Mouse (Mus musculus): ENCODE measurements around the gene Olfr371. TPM values are rescaled to one million over a fixed set of nuclear protein-coding genes. Genes with fewer than 3 reads are reported as not detected.

The Olfr371 gene
- total RNA-seq (2014; fragmentation: Nextera tagmentation) (not detected in 2 replicates), total RNA-seq (2017) (not detected in 2 replicates), polyA plus RNA-seq (2012) (not detected in 2 replicates)

DNA sequence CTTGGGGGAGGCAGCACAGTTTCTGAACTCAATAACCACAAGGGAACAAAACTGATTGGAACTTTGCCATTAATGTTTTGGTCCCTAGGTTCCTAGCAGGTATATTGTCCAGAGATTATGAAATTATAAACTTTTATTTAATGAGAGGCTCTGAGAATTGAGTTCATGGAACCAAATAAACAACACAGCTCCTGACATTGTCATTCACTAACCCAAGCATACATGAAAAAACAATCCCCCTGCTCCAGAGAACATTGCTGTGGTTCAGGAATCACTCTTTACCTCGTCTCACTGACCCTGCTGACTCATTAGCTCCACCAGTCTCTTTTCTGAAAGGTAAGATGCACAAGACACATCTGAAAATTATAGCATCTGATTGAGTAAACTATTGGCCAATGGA is at the start of gene Olfr371:
TSS of gene Olfr371 (plus strand) at position 301 of the 400 bp plus-strand sequence.
- Histone ChIP-seq H3K9me3 (replicated peaks) (no peaks in the 10 kb centered on the region), H3K36me3 (replicated peaks) (no peaks in the 10 kb centered on the region), H3K4me3 (ENCODE audit: low read depth, low read length) (no peak within 1 kb of the TSS), H3K4me1 (ENCODE audit: insufficient read depth, low read depth, low read length) (no peaks in the 10 kb centered on the region), H3K27me3 (ENCODE audit: insufficient read depth, low read length) (peaks cover 18% of the 10 kb centered on the region; the same call in 1 of the 2 replicates)
- ATAC-seq (ENCODE audit: extremely low read depth, insufficient number of reproducible peaks, low FRiP score, poor library complexity, severe bottlenecking) (no peak), DNase-seq (ENCODE audit: low spot score) (no peak)
- no peak for TF ChIP-seq GATA2 (IDR thresholded peaks at IDR 0.05; ENCODE audit: borderline replicate concordance, low read depth, low read length)
- TF ChIP-seq TAL1 (conservative IDR thresholded peaks at IDR 0.05; ENCODE audit: low read depth, low read length) = no peak
- no peak for TF ChIP-seq GATA1 (IDR thresholded peaks at IDR 0.05; ENCODE audit: borderline replicate concordance, low read length)
- no peak for TF ChIP-seq POLR2AphosphoS5 (IDR thresholded peaks at IDR 0.05; ENCODE audit: insufficient replicate concordance, low read depth, low read length)
- TF ChIP-seq CTCF (IDR thresholded peaks at IDR 0.05; ENCODE audit: low read depth, low read length) = no peak

GRCm38 (mm10) chr8:85192346-85192745 is 33.4 kb upstream of the Olfr371 start:
- no peaks in the 10 kb centered on the region for H3K4me1 ChIP-seq (ENCODE audit: insufficient read depth, low read depth, low read length)
- TF ChIP-seq GATA2 (IDR thresholded peaks at IDR 0.05; ENCODE audit: borderline replicate concordance, low read depth, low read length) (no peak), CTCF (IDR thresholded peaks at IDR 0.05; ENCODE audit: low read depth, low read length) (no peak), GATA1 (IDR thresholded peaks at IDR 0.05; ENCODE audit: borderline replicate concordance, low read length) (no peak), TAL1 (conservative IDR thresholded peaks at IDR 0.05; ENCODE audit: low read depth, low read length) (no peak), POLR2AphosphoS5 (IDR thresholded peaks at IDR 0.05; ENCODE audit: insufficient replicate concordance, low read depth, low read length) (no peak)
- ATAC-seq (ENCODE audit: extremely low read depth, insufficient number of reproducible peaks, low FRiP score, poor library complexity, severe bottlenecking) (no peak), DNase-seq (ENCODE audit: low spot score) (no peak)
- H3K4me3 ChIP-seq (ENCODE audit: low read depth, low read length) = no peak overlapping the region
- 0 out of 2 replicates have a peak, but pooled peaks cover 5% of the 10 kb centered on the region for H3K27me3 ChIP-seq (ENCODE audit: insufficient read depth, low read length)
- no peaks in the 10 kb centered on the region for H3K9me3 ChIP-seq (replicated peaks)
- no peaks in the 10 kb centered on the region for H3K36me3 ChIP-seq (replicated peaks)

DNA sequence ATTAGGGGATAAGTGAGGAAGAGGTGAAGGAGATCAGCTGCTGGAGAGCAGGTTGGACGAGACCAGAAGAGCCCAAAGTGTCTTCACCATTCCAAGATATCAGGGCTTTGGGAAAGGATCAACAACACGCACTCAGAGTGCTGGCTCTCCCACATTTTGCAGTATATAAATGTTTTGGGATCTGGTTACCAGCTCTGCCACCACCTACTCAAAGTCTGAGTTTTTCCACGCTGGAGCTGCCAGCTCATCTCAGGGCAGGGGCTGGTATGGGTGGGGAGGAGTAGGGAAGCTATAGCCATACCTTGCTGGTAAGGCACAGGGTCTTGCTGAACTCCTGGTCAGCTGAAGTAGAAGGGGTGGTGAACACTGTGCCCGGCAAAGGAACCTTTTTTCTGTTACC is 5.6 kb upstream of the Olfr371 start:
- Histone ChIP-seq H3K9me3 (replicated peaks) (no peaks in the 10 kb centered on the region), H3K4me1 (ENCODE audit: insufficient read depth, low read depth, low read length) (no peaks in the 10 kb centered on the region), H3K4me3 (ENCODE audit: low read depth, low read length) (no peak overlapping the region), H3K27me3 (ENCODE audit: insufficient read depth, low read length) (peaks cover 11% of the 10 kb centered on the region; the same call in 1 of the 2 replicates), H3K36me3 (replicated peaks) (no peaks in the 10 kb centered on the region)
- no peak for TF ChIP-seq POLR2AphosphoS5 (IDR thresholded peaks at IDR 0.05; ENCODE audit: insufficient replicate concordance, low read depth, low read length)
- no peak for TF ChIP-seq TAL1 (conservative IDR thresholded peaks at IDR 0.05; ENCODE audit: low read depth, low read length)
- no peak for TF ChIP-seq GATA1 (IDR thresholded peaks at IDR 0.05; ENCODE audit: borderline replicate concordance, low read length)
- TF ChIP-seq GATA2 (IDR thresholded peaks at IDR 0.05; ENCODE audit: borderline replicate concordance, low read depth, low read length) = no peak
- TF ChIP-seq CTCF (IDR thresholded peaks at IDR 0.05; ENCODE audit: low read depth, low read length) = no peak
- ATAC-seq (ENCODE audit: extremely low read depth, insufficient number of reproducible peaks, low FRiP score, poor library complexity, severe bottlenecking) (no peak), DNase-seq (ENCODE audit: low spot score) (no peak)

GRCm38 (mm10) chr8:85220992-85221391 is 4.8 kb upstream of the Olfr371 start:
- TF ChIP-seq CTCF (IDR thresholded peaks at IDR 0.05; ENCODE audit: low read depth, low read length) (no peak), GATA2 (IDR thresholded peaks at IDR 0.05; ENCODE audit: borderline replicate concordance, low read depth, low read length) (no peak), TAL1 (conservative IDR thresholded peaks at IDR 0.05; ENCODE audit: low read depth, low read length) (no peak), GATA1 (IDR thresholded peaks at IDR 0.05; ENCODE audit: borderline replicate concordance, low read length) (no peak), POLR2AphosphoS5 (IDR thresholded peaks at IDR 0.05; ENCODE audit: insufficient replicate concordance, low read depth, low read length) (no peak)

GRCm38 (mm10) chr8:85227297-85227696 is 1.5 kb downstream of the Olfr371 start:
- ATAC-seq (ENCODE audit: extremely low read depth, insufficient number of reproducible peaks, low FRiP score, poor library complexity, severe bottlenecking) (no peak), DNase-seq (ENCODE audit: low spot score) (no peak)
- no peaks in the 10 kb centered on the region for H3K36me3 ChIP-seq (replicated peaks)

More at GRCm38 (mm10) chr8:85220992-85221391, 4.8 kb upstream of the Olfr371 start:
- H3K4me1 ChIP-seq (ENCODE audit: insufficient read depth, low read depth, low read length) = no peaks in the 10 kb centered on the region
- peaks cover 11% of the 10 kb centered on the region; the same call in 1 of the 2 replicates for H3K27me3 ChIP-seq (ENCODE audit: insufficient read depth, low read length)
- H3K36me3 ChIP-seq (replicated peaks) = no peaks in the 10 kb centered on the region
- no peaks in the 10 kb centered on the region for H3K9me3 ChIP-seq (replicated peaks)
- no peak for DNase-seq (ENCODE audit: low spot score)
- ATAC-seq (ENCODE audit: extremely low read depth, insufficient number of reproducible peaks, low FRiP score, poor library complexity, severe bottlenecking) = no peak
- H3K4me3 ChIP-seq (ENCODE audit: low read depth, low read length) = no peak overlapping the region

More at GRCm38 (mm10) chr8:85227297-85227696, 1.5 kb downstream of the Olfr371 start:
- no peaks in the 10 kb centered on the region for H3K9me3 ChIP-seq (replicated peaks)
- no peak overlapping the region for H3K4me3 ChIP-seq (ENCODE audit: low read depth, low read length)
- H3K27me3 ChIP-seq (ENCODE audit: insufficient read depth, low read length) = peaks cover 13% of the 10 kb centered on the region; the same call in 1 of the 2 replicates
- H3K4me1 ChIP-seq (ENCODE audit: insufficient read depth, low read depth, low read length) = no peaks in the 10 kb centered on the region
- TF ChIP-seq GATA2 (IDR thresholded peaks at IDR 0.05; ENCODE audit: borderline replicate concordance, low read depth, low read length) = no peak
- no peak for TF ChIP-seq CTCF (IDR thresholded peaks at IDR 0.05; ENCODE audit: low read depth, low read length)
- no peak for TF ChIP-seq TAL1 (conservative IDR thresholded peaks at IDR 0.05; ENCODE audit: low read depth, low read length)
- TF ChIP-seq POLR2AphosphoS5 (IDR thresholded peaks at IDR 0.05; ENCODE audit: insufficient replicate concordance, low read depth, low read length) = no peak
- TF ChIP-seq GATA1 (IDR thresholded peaks at IDR 0.05; ENCODE audit: borderline replicate concordance, low read length) = no peak

Other genes with a start within 250 kb of the Olfr371 start
- 25.6 and 38.5 TPM in 2 replicates for gene Junb, start 247.3 kb upstream of the Olfr371 start, total RNA-seq (2014; fragmentation: Nextera tagmentation)
- 23.8 and 33.6 TPM in 2 replicates for gene Junb, start 247.3 kb upstream of the Olfr371 start, total RNA-seq (2017)
- 66.8 and 78.5 TPM in 2 replicates for gene Junb, start 247.3 kb upstream of the Olfr371 start, polyA plus RNA-seq (2012)
- gene Hook2, start 235.4 kb upstream of the Olfr371 start, total RNA-seq (2014; fragmentation: Nextera tagmentation) = 2.7 and 3.4 TPM in 2 replicates
- gene Hook2, start 235.4 kb upstream of the Olfr371 start, total RNA-seq (2017) = 7.9 and 8.2 TPM in 2 replicates
- gene Hook2, start 235.4 kb upstream of the Olfr371 start, polyA plus RNA-seq (2012) = 12.2 and 12.7 TPM in 2 replicates
- not detected in 2 replicates for gene Best2, start 211.5 kb upstream of the Olfr371 start, total RNA-seq (2014; fragmentation: Nextera tagmentation)
- gene Best2, start 211.5 kb upstream of the Olfr371 start, total RNA-seq (2017) = 0.12 TPM in 1 of 2 replicates, not detected in the other
- gene Best2, start 211.5 kb upstream of the Olfr371 start, polyA plus RNA-seq (2012) = not detected in 2 replicates
- 83.6 and 104 TPM in 2 replicates for gene Asna1, start 200.7 kb upstream of the Olfr371 start, total RNA-seq (2014; fragmentation: Nextera tagmentation)
- gene Asna1, start 200.7 kb upstream of the Olfr371 start, total RNA-seq (2017) = 110 and 139 TPM in 2 replicates
- 103 and 136 TPM in 2 replicates for gene Asna1, start 200.7 kb upstream of the Olfr371 start, polyA plus RNA-seq (2012)
- gene Trir, start 199.2 kb upstream of the Olfr371 start, total RNA-seq (2014; fragmentation: Nextera tagmentation) = 61.3 and 64.2 TPM in 2 replicates
- gene Trir, start 199.2 kb upstream of the Olfr371 start, total RNA-seq (2017) = 151 and 196 TPM in 2 replicates
- 263 and 317 TPM in 2 replicates for gene Trir, start 199.2 kb upstream of the Olfr371 start, polyA plus RNA-seq (2012)
- 83.8 and 92.5 TPM in 2 replicates for gene Tnpo2, start 189.1 kb upstream of the Olfr371 start, total RNA-seq (2014; fragmentation: Nextera tagmentation)
- gene Tnpo2, start 189.1 kb upstream of the Olfr371 start, total RNA-seq (2017) = 38.9 and 52.8 TPM in 2 replicates
- gene Tnpo2, start 189.1 kb upstream of the Olfr371 start, polyA plus RNA-seq (2012) = 20.0 and 26.5 TPM in 2 replicates
- gene Fbxw9, start 165.9 kb upstream of the Olfr371 start, total RNA-seq (2014; fragmentation: Nextera tagmentation) = 10.4 and 17.0 TPM in 2 replicates
- 15.9 and 16.1 TPM in 2 replicates for gene Fbxw9, start 165.9 kb upstream of the Olfr371 start, total RNA-seq (2017)
- gene Fbxw9, start 165.9 kb upstream of the Olfr371 start, polyA plus RNA-seq (2012) = 33.7 and 34.7 TPM in 2 replicates
- gene Gm5741, start 158.0 kb upstream of the Olfr371 start, total RNA-seq (2014; fragmentation: Nextera tagmentation) = not detected in 2 replicates
- gene Gm5741, start 158.0 kb upstream of the Olfr371 start, total RNA-seq (2017) = 0.99 and 1.0 TPM in 2 replicates
- gene Gm5741, start 158.0 kb upstream of the Olfr371 start, polyA plus RNA-seq (2012) = 0.89 and 1.8 TPM in 2 replicates
- gene Dhps, start 154.2 kb upstream of the Olfr371 start, total RNA-seq (2014; fragmentation: Nextera tagmentation) = 42.9 and 58.5 TPM in 2 replicates
- 33.9 and 36.2 TPM in 2 replicates for gene Dhps, start 154.2 kb upstream of the Olfr371 start, total RNA-seq (2017)
- gene Dhps, start 154.2 kb upstream of the Olfr371 start, polyA plus RNA-seq (2012) = 27.3 and 41.7 TPM in 2 replicates
- 79.0 and 99.0 TPM in 2 replicates for gene Wdr83os, start 145.2 kb upstream of the Olfr371 start, total RNA-seq (2014; fragmentation: Nextera tagmentation)
- gene Wdr83os, start 145.2 kb upstream of the Olfr371 start, total RNA-seq (2017) = 22.0 and 29.4 TPM in 2 replicates
- gene Wdr83os, start 145.2 kb upstream of the Olfr371 start, polyA plus RNA-seq (2012) = 5.0 and 11.7 TPM in 2 replicates
- 22.4 and 23.8 TPM in 2 replicates for gene Wdr83, start 144.7 kb upstream of the Olfr371 start, total RNA-seq (2014; fragmentation: Nextera tagmentation)
- gene Wdr83, start 144.7 kb upstream of the Olfr371 start, total RNA-seq (2017) = 27.2 and 28.4 TPM in 2 replicates
- gene Wdr83, start 144.7 kb upstream of the Olfr371 start, polyA plus RNA-seq (2012) = 24.2 and 38.9 TPM in 2 replicates
- 91.8 and 105 TPM in 2 replicates for gene Man2b1, start 142.7 kb upstream of the Olfr371 start, total RNA-seq (2014; fragmentation: Nextera tagmentation)
- 87.7 and 88.0 TPM in 2 replicates for gene Man2b1, start 142.7 kb upstream of the Olfr371 start, total RNA-seq (2017)
- gene Man2b1, start 142.7 kb upstream of the Olfr371 start, polyA plus RNA-seq (2012) = 12.4 and 19.3 TPM in 2 replicates
- not detected in 2 replicates for gene Zfp791, start 102.9 kb upstream of the Olfr371 start, total RNA-seq (2014; fragmentation: Nextera tagmentation)
- 0.12 and 0.16 TPM in 2 replicates for gene Zfp791, start 102.9 kb upstream of the Olfr371 start, total RNA-seq (2017)
- gene Zfp791, start 102.9 kb upstream of the Olfr371 start, polyA plus RNA-seq (2012) = not detected in 2 replicates
- not detected in 2 replicates for gene Cks1brt, start 74.1 kb upstream of the Olfr371 start, total RNA-seq (2014; fragmentation: Nextera tagmentation)
- gene Cks1brt, start 74.1 kb upstream of the Olfr371 start, total RNA-seq (2017) = 0.16 TPM in 1 of 2 replicates, not detected in the other
- not detected in 2 replicates for gene Cks1brt, start 74.1 kb upstream of the Olfr371 start, polyA plus RNA-seq (2012)
- gene Orc6, start 73.6 kb downstream of the Olfr371 start, total RNA-seq (2014; fragmentation: Nextera tagmentation) = 113 and 132 TPM in 2 replicates
- gene Orc6, start 73.6 kb downstream of the Olfr371 start, total RNA-seq (2017) = 174 and 176 TPM in 2 replicates
- gene Orc6, start 73.6 kb downstream of the Olfr371 start, polyA plus RNA-seq (2012) = 6.4 and 24.1 TPM in 2 replicates
- 288 and 320 TPM in 2 replicates for gene Vps35, start 73.8 kb downstream of the Olfr371 start, total RNA-seq (2014; fragmentation: Nextera tagmentation)
- 313 and 331 TPM in 2 replicates for gene Vps35, start 73.8 kb downstream of the Olfr371 start, total RNA-seq (2017)
- 4.0 and 6.7 TPM in 2 replicates for gene Vps35, start 73.8 kb downstream of the Olfr371 start, polyA plus RNA-seq (2012)
- gene Mylk3, start 160.4 kb downstream of the Olfr371 start, total RNA-seq (2014; fragmentation: Nextera tagmentation) = 65.7 and 83.5 TPM in 2 replicates
- gene Mylk3, start 160.4 kb downstream of the Olfr371 start, total RNA-seq (2017) = 148 and 163 TPM in 2 replicates
- gene Mylk3, start 160.4 kb downstream of the Olfr371 start, polyA plus RNA-seq (2012) = 78.4 and 96.6 TPM in 2 replicates
- gene 4921524J17Rik, start 206.8 kb downstream of the Olfr371 start, total RNA-seq (2014; fragmentation: Nextera tagmentation) = 31.5 and 35.1 TPM in 2 replicates
- gene 4921524J17Rik, start 206.8 kb downstream of the Olfr371 start, total RNA-seq (2017) = 24.8 and 40.8 TPM in 2 replicates
- gene 4921524J17Rik, start 206.8 kb downstream of the Olfr371 start, polyA plus RNA-seq (2012) = 27.1 and 28.5 TPM in 2 replicates

Measured in G1E (cell line).